Mouse (Mus musculus) stomach, postnatal 0 days (tissue): ENCODE measurements at regions not wholly inside any gene's neighbourhood (a gene's known extent, or its start where the extent isn't known, plus 50 kb on each side); places are given as distances from the start of the nearest gene placed in this dataset.

ENCODE experiments used
- CTCF ChIP-seq: IDR thresholded peaks from 2 replicates; pipeline ENCODE4 v1.5.1; 2016; ENCODE audit warnings: antibody characterized with exemption, low read depth, mild to moderate bottlenecking, moderate library complexity
- EP300 ChIP-seq: optimal IDR thresholded peaks from 2 replicates; pipeline ENCODE3; 2016; ENCODE audit warnings: antibody characterized with exemption

DNA sequence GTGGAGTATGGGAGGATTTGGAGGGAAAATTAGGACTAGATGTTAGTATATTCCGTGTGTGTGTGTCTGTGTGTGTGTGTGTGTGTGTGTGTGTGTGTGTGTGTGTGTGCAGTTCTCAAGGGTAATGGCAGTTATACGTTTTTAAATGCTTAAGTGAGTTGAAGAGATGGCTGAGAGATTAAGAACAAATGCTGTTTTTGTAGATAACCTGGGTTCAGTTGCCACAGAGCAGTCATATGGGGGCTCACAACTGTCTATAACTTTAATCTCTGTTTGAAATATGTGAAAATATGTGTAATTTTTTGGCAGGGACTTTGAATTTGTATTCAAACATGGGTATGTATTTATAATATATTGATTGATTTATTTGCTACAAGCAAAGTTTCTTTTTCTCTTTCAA lies 1108.3 kb upstream of the Nova1 start:
- TF ChIP-seq CTCF (no peak), EP300 (no peak)
